Mouse (Mus musculus): ENCODE measurements around the gene Slc2a12. TPM values are rescaled to one million over a fixed set of nuclear protein-coding genes. Genes with fewer than 3 reads are reported as not detected.

Slc2a12 gene
- polyA plus RNA-seq, 1 experiment from 2014 or later: 1.2 TPM

GRCm38 (mm10) chr10:22696236-22696635 is 51.4 kb downstream of the Slc2a12 start:
- Histone ChIP-seq H3K27me3 (ENCODE audit: low read depth, poor library complexity, severe bottlenecking) (no peaks in the 10 kb centered on the region), H3K4me3 (no peak overlapping the region), H3K36me3 (peaks cover 15% of the 10 kb centered on the region), H3K4me1 (no peaks in the 10 kb centered on the region), H3K9me3 (replicated peaks) (no peaks in the 10 kb centered on the region), H3K27ac (no peak overlapping the region)
- WGBS: 94% methylated on average over 9 of the region's 9 CpGs
- no peak for DNase-seq (ENCODE audit: low spot score)

- DNase-seq (ENCODE audit: low spot score): no peak
- Histone ChIP-seq H3K4me1 (no peaks in the 10 kb centered on the region), H3K27me3 (ENCODE audit: low read depth, poor library complexity, severe bottlenecking) (no peaks in the 10 kb centered on the region), H3K27ac (no peak overlapping the region), H3K36me3 (peaks cover 16% of the 10 kb centered on the region), H3K4me3 (no peak overlapping the region), H3K9me3 (replicated peaks) (no peaks in the 10 kb centered on the region)
- WGBS: 89% methylated on average over 7 of the region's 7 CpGs
Measured at GRCm38 (mm10) chr10:22696864-22697263, 52.1 kb downstream of the Slc2a12 start.

GRCm38 (mm10) chr10:22698158-22698953 is 53.5 kb downstream of the Slc2a12 start:
- 85% methylated on average over 9 of the region's 9 CpGs for WGBS
- Histone ChIP-seq H3K27ac (no peak overlapping the region), H3K4me1 (no peaks in the 10 kb centered on the region), H3K9me3 (replicated peaks) (no peaks in the 10 kb centered on the region), H3K4me3 (no peak overlapping the region), H3K27me3 (ENCODE audit: low read depth, poor library complexity, severe bottlenecking) (no peaks in the 10 kb centered on the region), H3K36me3 (peaks cover 31% of the 10 kb centered on the region)
- no peak for DNase-seq (ENCODE audit: low spot score)

GRCm38 (mm10) chr10:22699487-22700335 is 54.9 kb downstream of the Slc2a12 start:
- H3K27ac ChIP-seq: no peak overlapping the region
- no peaks in the 10 kb centered on the region for H3K9me3 ChIP-seq (replicated peaks)
- H3K27me3 ChIP-seq (ENCODE audit: low read depth, poor library complexity, severe bottlenecking): no peaks in the 10 kb centered on the region
- no peaks in the 10 kb centered on the region for H3K4me1 ChIP-seq
- DNase-seq (ENCODE audit: low spot score): no peak
- WGBS: 73% methylated on average over 19 of the region's 19 CpGs
- H3K36me3 ChIP-seq: peaks cover 38% of the 10 kb centered on the region
- no peak overlapping the region for H3K4me3 ChIP-seq

- no peaks in the 10 kb centered on the region for H3K4me1 ChIP-seq
- peaks cover 46% of the 10 kb centered on the region for H3K36me3 ChIP-seq
- H3K4me3 ChIP-seq: no peak overlapping the region
- no peaks in the 10 kb centered on the region for H3K27me3 ChIP-seq (ENCODE audit: low read depth, poor library complexity, severe bottlenecking)
- H3K9me3 ChIP-seq (replicated peaks): no peaks in the 10 kb centered on the region
- H3K27ac ChIP-seq: no peak overlapping the region
- 89% methylated on average over 9 of the region's 9 CpGs for WGBS
- no peak for DNase-seq (ENCODE audit: low spot score)
Measured at GRCm38 (mm10) chr10:22700773-22701172, 56.0 kb downstream of the Slc2a12 start.

GRCm38 (mm10) chr10:22701485-22702315 is 56.9 kb downstream of the Slc2a12 start:
- Histone ChIP-seq H3K9me3 (replicated peaks) (no peaks in the 10 kb centered on the region), H3K27ac (no peak overlapping the region), H3K27me3 (ENCODE audit: low read depth, poor library complexity, severe bottlenecking) (no peaks in the 10 kb centered on the region), H3K36me3 (peaks cover 56% of the 10 kb centered on the region), H3K4me1 (no peaks in the 10 kb centered on the region), H3K4me3 (no peak overlapping the region)
- no peak for DNase-seq (ENCODE audit: low spot score)
- 88% methylated on average over 12 of the region's 12 CpGs for WGBS

- H3K27me3 ChIP-seq (ENCODE audit: low read depth, poor library complexity, severe bottlenecking): no peaks in the 10 kb centered on the region
- no peak for DNase-seq (ENCODE audit: low spot score)
- H3K36me3 ChIP-seq: peaks cover 77% of the 10 kb centered on the region
- no peak overlapping the region for H3K4me3 ChIP-seq
- no peaks in the 10 kb centered on the region for H3K4me1 ChIP-seq
- no peak overlapping the region for H3K27ac ChIP-seq
- WGBS: 90% methylated on average over 6 of the region's 6 CpGs
- no peaks in the 10 kb centered on the region for H3K9me3 ChIP-seq (replicated peaks)
Measured at GRCm38 (mm10) chr10:22703844-22704243, 59.0 kb downstream of the Slc2a12 start.

- H3K9me3 ChIP-seq (replicated peaks): no peaks in the 10 kb centered on the region
- no peaks in the 10 kb centered on the region for H3K4me1 ChIP-seq
- H3K27me3 ChIP-seq (ENCODE audit: low read depth, poor library complexity, severe bottlenecking): no peaks in the 10 kb centered on the region
- no peak overlapping the region for H3K27ac ChIP-seq
- H3K4me3 ChIP-seq: no peak overlapping the region
- WGBS: 94% methylated on average over 7 of the region's 7 CpGs
- no peak for DNase-seq (ENCODE audit: low spot score)
- peaks cover 67% of the 10 kb centered on the region for H3K36me3 ChIP-seq
Measured at GRCm38 (mm10) chr10:22708190-22708843, 63.5 kb downstream of the Slc2a12 start.

- 94% methylated on average over 13 of the region's 13 CpGs for WGBS
- Histone ChIP-seq H3K27ac (no peak overlapping the region), H3K36me3 (peaks cover 55% of the 10 kb centered on the region), H3K4me1 (no peaks in the 10 kb centered on the region), H3K27me3 (ENCODE audit: low read depth, poor library complexity, severe bottlenecking) (no peaks in the 10 kb centered on the region), H3K4me3 (no peak overlapping the region), H3K9me3 (replicated peaks) (no peaks in the 10 kb centered on the region)
- DNase-seq (ENCODE audit: low spot score): no peak
Measured at GRCm38 (mm10) chr10:22710173-22710777, 65.5 kb downstream of the Slc2a12 start.

GRCm38 (mm10) chr10:22712955-22713354 is 68.1 kb downstream of the Slc2a12 start:
- Histone ChIP-seq H3K36me3 (peaks cover 29% of the 10 kb centered on the region), H3K4me3 (no peak overlapping the region), H3K4me1 (no peaks in the 10 kb centered on the region), H3K9me3 (replicated peaks) (no peaks in the 10 kb centered on the region), H3K27ac (no peak overlapping the region), H3K27me3 (ENCODE audit: low read depth, poor library complexity, severe bottlenecking) (no peaks in the 10 kb centered on the region)
- DNase-seq (ENCODE audit: low spot score): no peak
- WGBS: 97% methylated on average over 2 of the region's 2 CpGs

GRCm38 (mm10) chr10:22714520-22714919 is 69.7 kb downstream of the Slc2a12 start:
- Histone ChIP-seq H3K4me3 (no peak overlapping the region), H3K9me3 (replicated peaks) (no peaks in the 10 kb centered on the region), H3K36me3 (peaks cover 13% of the 10 kb centered on the region), H3K27ac (no peak overlapping the region), H3K27me3 (ENCODE audit: low read depth, poor library complexity, severe bottlenecking) (no peaks in the 10 kb centered on the region), H3K4me1 (no peaks in the 10 kb centered on the region)
- WGBS: 74% methylated on average over 4 of the region's 4 CpGs
- peak; percentile 60 for DNase-seq (ENCODE audit: low spot score)

GRCm38 (mm10) chr10:22718475-22718874 is 73.7 kb downstream of the Slc2a12 start:
- DNase-seq (ENCODE audit: low spot score): no peak
- no peaks in the 10 kb centered on the region for H3K36me3 ChIP-seq
- H3K4me3 ChIP-seq: no peak overlapping the region
- WGBS: 63% methylated on average over 4 of the region's 4 CpGs
- H3K4me1 ChIP-seq: no peaks in the 10 kb centered on the region
- no peak overlapping the region for H3K27ac ChIP-seq
- H3K27me3 ChIP-seq (ENCODE audit: low read depth, poor library complexity, severe bottlenecking): no peaks in the 10 kb centered on the region
- H3K9me3 ChIP-seq (replicated peaks): no peaks in the 10 kb centered on the region
